Mouse (Mus musculus): ENCODE results near the gene Bglap2.
"Not testable (repeated sequence)": the region's sequence is repeated elsewhere in the genome, so short reads cannot be mapped to it uniquely, and the experiment has no call there.

GRCm38 (mm10) chr3:88368511-88368910 is 10.0 kb downstream of the Bglap2 start:
- TF ChIP-seq CTCF, EP300 (IDR thresholded peaks at IDR 0.05; ENCODE audit: low read depth): not testable (repeated sequence)

Data from heart, postnatal 0 days (tissue).